Mouse (Mus musculus): ENCODE results near the gene Rnf26.
A peak's percentile ranks its signal among the peaks of the same experiment; 100 is the strongest.

The Rnf26 gene

DNA sequence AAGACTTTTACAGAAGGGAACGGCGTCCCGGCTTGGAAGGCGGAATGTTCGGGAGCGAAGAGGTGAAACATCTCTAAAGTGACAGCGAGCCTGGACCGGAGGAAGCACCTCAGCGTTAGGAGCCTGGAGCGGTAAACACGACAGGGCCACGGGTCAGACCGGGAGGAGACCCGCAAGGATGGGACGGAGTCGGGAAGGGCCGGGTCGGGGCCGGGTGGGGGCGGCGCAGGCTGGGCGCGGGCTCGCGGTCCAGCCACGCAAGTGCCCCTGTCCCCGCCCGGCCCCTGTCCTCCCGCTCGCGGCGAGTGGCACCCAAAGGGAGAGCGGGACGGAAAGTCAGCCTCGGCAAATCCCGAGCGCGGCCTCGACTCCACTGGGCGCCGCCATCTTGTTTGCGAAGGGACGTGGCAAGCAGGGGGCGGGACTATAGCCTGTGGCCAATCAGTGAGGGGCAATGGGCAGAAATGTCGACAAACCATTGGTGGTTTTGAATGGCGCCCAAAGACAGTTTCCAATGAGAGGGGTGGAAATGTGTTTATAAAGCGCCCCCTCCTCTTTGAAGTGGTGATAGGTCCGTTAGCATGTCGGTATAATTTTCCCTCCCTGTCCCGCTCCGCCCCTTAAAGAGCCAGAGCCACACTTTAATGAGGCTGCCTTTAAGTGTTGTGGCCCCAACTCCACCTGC is at the start of gene Rnf26, which contains the start of gene Gm49380:
Gene Rnf26 (minus strand): TSS at position 413 of the 685 bp plus-strand sequence.
Gene Gm49380 (minus strand): TSS at position 396 of the 685 bp plus-strand sequence.
- peak; percentile 91 to 94 for DNase-seq (ENCODE audit: low spot score in 2 of 2)

DNA sequence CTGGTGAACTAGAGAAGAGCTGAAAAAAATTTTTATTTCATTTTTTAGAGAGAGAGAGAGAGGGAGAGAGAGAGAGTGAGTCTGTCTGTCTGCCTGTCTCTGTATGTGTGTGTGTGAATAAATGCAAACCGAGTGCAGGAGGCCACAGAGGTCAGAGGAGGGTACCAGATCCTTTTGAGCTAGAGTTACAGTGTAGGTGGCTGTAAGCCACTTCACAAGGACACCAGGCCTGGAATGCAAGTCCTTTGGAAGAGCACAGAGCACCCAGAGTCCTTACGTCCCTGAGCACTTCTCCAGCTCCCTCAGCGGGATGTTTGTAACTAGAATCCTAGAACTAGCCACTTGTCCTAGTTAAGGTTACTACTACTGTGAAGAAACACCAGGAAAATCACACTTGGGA is 46.6 kb upstream of the Rnf26 start:
- DNase-seq (ENCODE audit: low spot score in 2 of 2), result no peak

DNA sequence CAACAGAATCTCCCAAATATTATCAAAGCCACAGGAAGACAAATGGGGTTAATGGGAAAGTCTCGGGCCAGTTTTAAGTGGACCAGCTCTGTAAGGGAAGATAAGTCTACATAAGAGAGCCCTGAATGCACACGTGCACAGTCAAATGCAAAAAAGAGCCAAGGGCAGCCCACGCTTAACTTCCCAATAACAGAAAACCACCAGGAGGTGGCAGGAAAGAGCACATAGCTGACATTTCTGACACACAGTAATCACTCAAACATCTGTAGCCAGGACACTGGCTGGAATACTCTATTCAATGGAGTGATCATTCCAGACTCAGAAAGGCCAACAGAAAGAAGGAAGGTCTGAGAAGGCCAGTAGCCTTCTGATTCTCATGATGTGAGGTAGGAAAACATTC is 34.0 kb upstream of the Rnf26 start:
- DNase-seq (ENCODE audit: low spot score in 2 of 2), result no peak

DNA sequence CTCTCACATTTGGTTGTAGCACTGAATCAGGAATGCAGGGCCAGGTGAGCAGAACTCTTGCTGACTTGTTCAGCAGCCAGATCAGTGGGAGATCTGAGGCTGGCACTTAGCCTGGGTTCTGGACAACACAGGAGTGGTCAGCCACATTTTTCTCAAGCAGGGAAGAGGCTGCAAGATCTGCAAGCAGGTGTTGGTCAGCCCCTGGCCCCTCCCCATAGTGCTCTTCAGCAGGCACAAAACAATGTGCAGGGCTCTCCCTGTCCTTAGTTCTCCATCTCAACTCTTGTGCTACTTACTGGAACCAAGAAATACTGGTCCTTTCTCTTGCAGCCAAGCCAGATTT is 31.4 kb upstream of the Rnf26 start:
- DNase-seq (ENCODE audit: low spot score in 2 of 2), result no peak

DNA sequence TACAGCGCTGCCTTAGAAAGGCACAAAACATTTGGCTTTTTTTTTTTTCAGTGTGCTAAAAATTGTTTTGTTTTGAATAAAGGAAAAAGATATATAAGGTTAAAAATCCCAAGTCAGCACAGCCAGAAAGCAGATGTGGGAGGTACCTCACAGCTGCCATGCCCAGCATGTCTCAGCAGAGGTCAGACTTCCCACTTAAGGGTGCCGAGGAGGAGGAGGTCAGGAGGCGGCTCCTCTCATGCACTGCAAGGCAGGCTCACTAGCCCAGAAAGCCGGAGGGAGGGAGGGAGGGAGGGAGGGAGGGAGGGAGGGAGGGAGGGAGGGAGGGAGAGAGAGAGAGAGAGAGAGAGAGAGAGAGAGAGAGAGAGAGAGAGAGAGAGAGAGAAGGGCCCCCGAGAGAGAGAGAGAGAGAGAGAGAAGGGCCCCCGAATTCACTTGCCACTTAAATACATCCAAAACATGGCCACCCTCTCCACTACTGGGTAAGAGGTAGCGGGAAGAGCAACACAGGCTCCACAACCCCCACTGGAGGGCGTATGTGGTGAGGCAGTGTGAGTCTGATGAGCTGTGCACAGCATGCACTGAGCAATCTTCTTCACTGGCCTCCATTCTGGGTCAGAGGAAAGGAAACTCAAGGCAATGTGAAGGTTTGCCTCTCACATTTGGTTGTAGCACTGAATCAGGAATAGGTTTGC is 30.9 kb upstream of the Rnf26 start:
- DNase-seq (ENCODE audit: low spot score in 2 of 2), result no peak

DNA sequence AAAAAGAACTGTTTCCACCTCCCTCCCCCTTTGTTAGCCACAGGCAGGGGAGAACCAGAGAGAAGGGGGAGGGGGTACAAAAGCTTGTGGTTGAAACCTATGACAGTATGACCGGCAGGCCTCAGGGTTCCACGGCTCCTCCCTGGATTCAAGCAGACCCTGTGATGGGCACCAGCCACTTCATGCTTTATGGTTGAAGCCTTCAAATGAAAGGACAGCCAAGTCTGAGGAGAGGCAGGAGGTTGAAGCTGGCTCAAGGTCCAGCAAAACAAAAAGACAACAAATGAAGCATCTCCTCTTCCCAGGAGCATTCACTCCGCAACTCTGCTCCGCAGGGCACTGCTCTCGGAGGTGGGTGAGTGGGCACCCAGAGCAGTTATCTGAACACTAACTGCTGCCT is 30.1 kb upstream of the Rnf26 start:
- no peak for DNase-seq (ENCODE audit: low spot score in 2 of 2)

DNA sequence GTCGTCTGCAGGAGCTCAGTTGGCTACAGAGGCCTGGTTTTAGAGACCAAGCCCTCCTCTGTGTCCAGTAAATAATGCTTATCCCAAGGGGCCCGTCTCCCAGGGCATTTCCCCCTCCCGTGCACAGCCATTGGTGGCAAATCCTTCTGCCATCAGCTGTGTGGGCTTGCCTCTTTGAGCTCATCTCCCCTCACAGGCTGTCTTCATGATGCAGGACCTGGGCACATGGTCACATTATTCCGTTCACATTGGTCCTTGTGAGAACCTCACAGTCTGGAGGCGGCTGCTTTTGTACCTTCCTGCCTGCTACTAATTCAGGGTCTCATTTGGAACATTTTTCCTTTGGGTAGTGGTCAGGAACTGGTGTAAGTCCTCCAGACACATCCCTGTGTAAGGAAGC is 28.6 kb upstream of the Rnf26 start:
- no peak for DNase-seq (ENCODE audit: low spot score in 2 of 2)

DNA sequence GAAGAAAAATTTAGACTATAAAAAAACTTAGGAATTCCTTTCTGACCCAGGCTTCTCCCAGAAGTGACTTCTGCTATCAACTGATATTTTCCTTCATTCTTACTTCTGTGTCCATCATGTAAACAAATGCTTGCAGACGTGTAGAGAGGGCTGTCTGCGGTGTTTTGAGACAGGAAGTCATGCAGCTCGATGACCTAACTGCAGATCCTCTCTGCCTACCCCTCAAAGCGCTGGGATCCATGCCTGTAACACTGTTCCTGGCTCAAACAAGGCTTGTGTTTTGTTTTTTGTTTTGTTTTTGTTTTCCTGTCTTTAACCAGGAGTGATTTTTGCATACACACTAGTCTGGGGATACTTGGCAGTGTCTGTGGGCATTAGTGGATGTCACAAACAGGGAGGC is 24.5 kb upstream of the Rnf26 start:
- no peak for DNase-seq (ENCODE audit: low spot score in 2 of 2)

DNA sequence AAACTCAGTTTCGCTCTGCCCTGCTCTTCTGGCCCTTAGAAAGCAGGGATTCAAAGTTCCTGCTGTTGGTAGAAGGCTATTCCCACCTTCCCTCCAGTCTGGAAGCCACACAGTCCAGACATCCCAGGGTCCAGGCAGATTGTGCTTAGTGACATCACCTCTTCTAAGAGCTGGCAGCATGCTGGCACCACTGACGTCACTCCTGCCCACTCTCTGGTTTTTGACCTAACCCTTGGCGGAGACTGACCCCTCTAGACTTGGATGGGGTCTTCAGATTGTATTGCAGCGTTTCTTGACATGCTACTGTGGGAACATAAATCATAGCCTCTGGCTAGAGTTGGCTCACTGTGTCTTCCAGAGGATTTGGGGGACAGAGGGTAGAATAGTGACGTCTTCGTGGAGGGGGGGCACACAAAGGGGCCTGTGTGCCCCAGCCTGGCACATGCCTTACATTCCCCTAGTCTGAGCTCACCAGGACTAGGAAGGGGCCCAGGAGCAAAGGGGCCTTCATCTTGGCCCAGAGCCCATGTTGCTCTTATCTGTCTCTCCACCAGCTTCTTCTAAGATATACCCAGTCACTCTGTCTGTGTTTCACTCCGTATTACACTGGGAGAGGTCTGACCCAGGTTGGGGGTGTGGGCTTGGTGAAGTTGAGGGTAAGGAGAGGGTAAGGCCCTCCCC is 22.6 kb upstream of the Rnf26 start:
- no peak for DNase-seq (ENCODE audit: low spot score in 2 of 2)

DNA sequence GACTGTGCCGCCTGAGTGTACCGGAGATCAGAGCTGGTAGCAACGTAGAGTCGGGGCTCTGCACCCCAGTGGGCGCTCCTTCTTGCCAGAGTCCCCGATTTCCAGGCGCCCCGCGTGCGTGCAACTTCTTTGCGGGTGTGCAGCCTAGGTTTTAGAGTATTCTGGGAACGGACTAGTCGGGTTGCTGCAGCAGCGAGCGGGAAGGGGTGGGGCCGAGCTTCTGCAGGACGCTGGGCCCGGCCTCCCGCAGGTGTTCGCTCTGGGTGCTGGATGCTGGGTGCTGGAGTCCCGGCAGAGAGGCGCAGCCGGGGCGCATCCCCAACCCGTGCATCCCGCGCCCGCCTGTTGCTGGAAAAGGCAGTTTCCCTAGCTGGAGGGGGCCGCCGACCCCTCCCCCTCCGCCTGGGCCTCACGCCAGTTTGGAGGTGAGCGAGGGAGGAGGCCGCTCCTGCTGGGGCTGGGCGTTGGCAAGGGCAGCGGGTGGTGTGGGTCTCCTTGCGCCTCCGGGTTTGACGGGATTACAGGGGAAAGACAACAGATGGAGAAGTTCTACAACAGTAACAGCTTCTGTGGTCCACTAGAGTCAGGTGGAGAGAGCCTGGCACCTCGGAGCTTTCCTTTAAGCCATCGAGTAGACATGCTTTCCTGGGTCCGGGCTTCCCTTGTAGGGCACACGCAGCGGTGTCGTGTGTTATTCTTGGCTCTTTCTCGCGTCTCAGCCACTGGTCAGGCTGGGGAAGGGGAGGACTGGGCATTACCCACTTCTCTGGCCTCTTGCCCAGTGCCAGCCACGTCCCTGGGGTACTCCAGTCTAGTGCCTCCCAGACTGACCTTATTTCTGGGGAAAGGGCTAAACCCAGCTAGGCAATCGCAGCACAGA is 21.8 kb upstream of the Rnf26 start:
- DNase-seq (ENCODE audit: low spot score in 2 of 2), result no peak

DNA sequence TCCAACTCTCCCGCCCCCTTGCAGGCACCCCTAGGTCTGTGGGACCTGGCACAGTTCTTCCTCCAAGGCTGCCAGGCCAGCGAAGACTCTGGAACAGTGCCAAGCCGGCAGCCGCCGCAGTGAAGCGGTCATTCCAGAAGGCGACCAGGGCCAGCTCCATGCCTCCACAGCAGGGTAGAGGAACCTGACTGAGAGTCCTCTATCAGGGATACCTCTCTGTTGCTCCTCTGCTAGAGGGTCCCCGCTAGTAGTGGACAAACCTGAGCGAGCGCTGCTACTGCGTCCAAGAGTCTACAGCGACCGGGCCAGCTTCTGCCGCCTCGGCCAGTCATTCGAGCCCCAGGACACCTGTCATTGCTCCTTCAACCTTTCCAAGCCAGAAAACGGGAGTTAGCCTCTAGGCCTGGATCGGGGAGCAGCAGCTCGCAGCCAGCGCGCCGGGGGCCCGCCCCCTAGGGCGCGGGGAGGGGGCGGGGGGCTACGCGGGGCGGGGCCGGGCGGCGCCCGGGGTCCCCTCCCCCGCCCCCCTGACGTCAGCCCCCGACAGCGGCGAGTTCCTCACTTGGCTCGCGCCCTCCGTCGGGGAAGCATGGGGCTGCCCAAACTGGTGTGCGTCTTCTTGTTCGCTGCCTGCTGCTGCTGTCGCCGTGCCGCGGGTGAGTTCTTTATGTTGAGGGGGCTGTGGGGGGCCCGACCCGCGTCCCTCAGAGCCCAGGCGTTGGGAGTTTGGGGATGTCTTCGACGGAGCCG is 21.0 kb upstream of the Rnf26 start, which contains the start of gene Mcam:
Gene Mcam (plus strand): TSS at position 369 of the 750 bp plus-strand sequence.
- no peak for DNase-seq (ENCODE audit: low spot score in 2 of 2)

DNA sequence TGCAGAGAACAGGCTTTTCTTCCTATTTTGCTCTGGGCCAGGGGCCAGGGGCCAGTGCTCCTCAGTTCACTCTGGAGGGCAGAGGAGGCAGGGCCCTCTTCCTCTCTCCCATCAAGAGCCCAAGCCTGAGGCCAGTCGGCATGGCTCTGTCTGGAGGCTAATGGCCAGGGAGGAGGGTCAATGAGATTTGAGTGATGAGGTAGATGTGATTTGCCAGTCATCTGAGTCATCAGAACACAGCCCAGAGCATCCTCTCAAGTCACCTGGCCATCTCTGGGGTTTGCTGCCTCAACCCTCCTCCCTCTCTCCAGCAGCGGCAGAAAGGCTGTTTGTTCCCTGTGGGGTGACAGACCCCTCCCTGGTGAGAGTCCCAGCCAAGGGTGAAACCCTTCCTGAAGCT is 20.0 kb upstream of the Rnf26 start:
- DNase-seq (ENCODE audit: low spot score in 2 of 2), result no peak

DNA sequence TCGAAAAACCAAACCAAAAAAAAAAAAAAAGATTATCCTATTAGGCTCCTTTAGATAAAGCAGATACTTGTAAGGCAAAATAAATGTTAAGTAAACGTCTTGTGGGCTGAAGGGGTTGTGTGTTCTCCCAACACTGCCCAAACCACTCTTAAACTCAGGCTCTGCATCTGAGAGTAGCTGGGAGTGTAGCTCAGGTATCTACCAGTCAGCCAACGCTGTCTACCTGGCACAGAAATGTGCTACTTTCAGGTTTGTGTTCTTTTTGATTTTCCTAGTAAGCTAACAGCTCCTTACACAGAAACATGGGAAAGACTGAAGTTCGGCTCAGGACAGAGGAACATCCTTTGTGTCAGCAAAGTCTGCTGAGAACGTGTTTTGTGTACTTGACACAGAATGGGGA is 18.9 kb upstream of the Rnf26 start:
- DNase-seq (ENCODE audit: low spot score in 2 of 2), result no peak

DNA sequence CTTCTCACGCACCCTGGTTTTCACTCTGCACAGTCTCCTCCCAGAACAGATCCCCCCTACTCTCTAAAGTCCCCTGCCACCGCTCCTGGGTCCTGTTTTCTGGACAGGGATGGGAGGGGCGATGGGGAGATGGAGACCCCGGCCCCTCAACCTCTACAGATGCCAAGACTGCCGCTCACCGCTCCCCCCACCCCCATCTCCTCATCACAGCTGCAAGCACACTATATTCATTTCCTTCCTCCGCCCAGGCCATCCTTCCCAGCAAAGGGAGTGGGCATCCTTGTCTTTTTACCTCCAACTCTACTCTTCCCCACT is 17.9 kb upstream of the Rnf26 start:
- DNase-seq (ENCODE audit: low spot score in 2 of 2), result no peak

DNA sequence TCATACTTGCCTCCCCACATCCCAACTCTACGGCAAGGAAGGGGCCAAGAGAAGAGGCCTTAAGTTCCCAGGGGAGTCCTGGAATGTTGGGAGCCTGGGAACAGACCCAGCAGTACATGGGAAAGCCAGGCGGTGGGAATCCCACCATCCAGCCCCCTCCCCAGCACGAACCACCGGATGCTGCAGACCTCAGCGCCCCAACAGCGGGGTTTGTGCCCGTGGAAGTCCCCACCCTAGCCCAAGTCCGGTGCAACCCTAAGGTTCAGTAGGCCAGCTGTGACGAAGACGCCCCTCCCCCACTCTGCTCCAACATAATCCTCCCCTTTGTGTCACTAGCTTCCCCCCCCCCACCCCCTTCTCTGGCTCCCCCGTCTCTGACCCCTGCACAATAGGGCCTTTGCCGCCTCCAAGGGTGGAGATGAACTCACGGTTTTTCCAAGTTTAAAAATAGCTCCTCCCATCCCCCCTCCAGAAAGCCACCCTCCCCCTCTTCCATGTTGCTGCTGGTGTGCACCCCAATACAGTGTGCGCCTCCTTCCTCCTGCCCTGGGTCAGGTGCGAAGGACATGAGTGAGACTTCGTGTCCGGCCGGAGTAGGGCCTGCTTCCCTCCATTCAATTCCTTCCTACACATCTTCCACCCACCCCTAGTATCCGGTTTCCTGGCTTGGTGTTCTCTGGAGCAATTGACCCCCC is 17.4 kb upstream of the Rnf26 start:
- DNase-seq (ENCODE audit: low spot score in 2 of 2), result no peak

DNA sequence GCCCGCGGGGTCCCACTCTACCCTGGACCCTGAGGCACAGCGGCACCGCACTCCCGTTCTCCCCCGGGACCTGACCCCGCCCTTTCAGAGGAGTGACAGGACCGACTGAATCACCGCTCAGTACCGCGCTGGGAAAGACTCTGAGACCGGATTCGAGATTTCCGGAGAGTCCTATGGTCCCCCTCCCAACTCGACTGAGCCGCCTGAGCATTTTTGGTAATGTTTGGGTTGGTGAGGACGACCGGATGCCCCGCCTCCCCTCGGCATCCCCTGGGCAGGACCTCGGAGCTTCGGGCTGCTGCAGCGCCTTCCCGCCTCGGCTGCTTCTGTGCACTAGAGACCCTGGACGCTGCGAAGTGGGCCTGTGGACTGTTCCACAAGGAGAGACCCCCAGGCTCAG is 16.7 kb upstream of the Rnf26 start:
- no peak for DNase-seq (ENCODE audit: low spot score in 2 of 2)

DNA sequence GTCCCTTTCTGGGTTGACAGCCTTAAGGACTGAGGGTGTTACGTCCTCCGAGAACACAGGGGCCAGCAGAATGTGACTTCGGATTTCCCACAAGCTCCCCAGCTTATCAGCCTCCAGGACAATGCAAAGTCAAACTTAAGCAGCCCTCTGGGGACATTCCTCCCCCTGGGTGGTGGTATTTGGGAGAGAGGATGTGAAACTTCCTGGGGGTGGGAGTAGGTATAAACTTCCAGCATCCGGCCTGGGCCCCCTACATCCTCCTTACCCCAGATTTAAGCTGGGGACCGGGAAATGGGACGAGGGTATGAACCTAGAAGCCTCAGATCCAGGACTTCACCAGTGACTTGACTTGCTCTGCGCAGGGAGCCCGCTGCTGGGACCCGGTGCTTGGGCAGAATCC is 16.3 kb upstream of the Rnf26 start:
- DNase-seq (ENCODE audit: low spot score in 2 of 2), result no peak

DNA sequence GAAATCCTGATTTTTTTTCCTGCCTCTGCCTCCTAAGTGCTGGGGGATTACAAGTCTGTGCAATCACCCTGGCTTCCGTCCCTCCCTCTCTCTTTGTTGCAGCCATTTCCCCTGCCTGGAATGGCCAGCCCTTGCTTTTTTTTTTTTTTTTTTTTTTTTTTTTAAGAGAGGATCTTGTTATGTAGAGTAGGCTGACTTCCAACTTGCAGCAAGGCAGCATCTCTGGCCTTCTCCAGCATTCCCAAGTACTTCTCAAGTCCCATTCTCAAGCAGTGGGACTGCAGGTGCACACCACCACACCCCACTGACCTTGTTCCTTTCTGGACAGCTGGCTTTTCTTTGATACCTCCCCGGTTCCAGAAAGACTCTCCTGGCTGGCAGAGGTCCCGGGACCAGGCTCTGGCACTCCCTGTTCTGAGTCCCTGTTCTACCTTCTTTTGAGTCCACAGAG is 14.1 kb upstream of the Rnf26 start:
- no peak for DNase-seq (ENCODE audit: low spot score in 2 of 2)

DNA sequence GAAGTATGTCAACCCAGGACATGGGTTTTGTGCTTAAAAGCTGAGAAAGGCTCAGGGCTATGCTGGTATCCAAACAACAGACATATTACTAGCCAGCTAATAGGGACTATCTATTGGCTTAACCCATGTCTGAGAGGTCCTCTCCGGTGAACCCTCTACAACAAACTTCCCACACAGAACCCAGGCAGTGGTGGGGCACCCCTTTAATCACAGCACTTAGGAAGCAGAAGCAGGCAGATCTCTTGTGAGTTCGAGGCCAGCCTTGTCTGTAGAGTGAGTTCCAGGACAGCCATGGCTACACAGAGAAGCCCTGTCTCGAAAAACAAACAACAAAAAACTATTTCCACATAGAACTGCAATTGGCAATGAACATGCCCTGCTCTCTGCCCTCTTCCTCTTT is 13.4 kb upstream of the Rnf26 start:
- DNase-seq (ENCODE audit: low spot score in 2 of 2), result no peak

DNA sequence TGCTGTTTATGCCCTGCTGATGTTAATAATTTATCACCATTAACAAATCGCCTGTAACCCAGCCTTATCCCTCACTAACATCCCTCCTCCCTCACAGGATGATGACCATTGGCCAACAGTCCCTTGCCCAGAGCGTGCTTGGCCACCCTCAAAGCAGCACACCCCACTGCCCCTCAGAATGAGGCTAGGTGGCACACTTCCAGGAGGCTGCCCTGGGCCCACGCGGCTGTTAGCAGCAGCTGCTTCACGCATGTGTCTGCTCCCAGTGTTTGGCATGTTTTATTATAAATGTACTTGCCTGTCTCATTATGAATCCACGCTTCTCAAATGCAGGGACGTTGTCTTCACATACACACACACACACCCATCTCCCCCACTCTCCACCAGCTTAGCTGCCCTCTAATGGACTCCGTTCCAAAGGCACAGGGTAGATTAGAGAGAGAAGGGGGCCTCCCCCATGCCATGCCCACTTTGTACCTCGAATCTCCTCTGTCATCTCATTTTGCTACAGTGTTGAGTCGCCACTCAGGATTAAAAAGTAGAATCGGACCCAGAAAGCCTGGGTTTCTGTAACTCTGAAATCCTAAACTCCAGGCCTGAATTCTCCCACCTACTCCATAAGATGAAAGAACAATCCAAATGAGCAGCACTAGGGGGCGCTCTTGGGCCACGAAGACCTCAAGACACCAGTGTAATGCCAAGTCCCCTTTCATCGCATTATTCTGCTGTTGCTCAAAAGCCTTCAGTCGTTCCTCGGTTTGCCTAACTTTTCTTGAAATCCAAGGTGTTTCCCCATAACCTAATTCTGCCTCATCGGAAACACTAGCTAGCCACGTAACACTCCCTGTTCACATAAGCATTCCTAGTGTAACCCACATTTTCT is 12.5 kb upstream of the Rnf26 start:
- DNase-seq (ENCODE audit: low spot score in 2 of 2), result peak; percentile 77 to 79

All from right cerebral cortex, postnatal 36 days (tissue).